Mouse (Mus musculus): ENCODE results near the gene Rasd1.

GRCm38 (mm10) chr11:59913702-59914101 lies 51.0 kb downstream of the Rasd1 start:
- no peak for TF ChIP-seq CTCF (IDR thresholded peaks at IDR 0.05; ENCODE audit: insufficient read depth, low read depth, low read length)
- TF ChIP-seq POLR2A (IDR thresholded peaks at IDR 0.05; ENCODE audit: insufficient read depth, low read depth, low read length), result no peak
